Comparison of ENCODE assay signal across 8 mouse cellular contexts in genomic region chr11:107026554-107027430, GRCm38 (mm10). TPM values are rescaled to one million over a fixed set of nuclear protein-coding genes. Genes with fewer than 3 reads are reported as not detected.
DNase-seq lines count a peak whose midpoint lies in the region; ATAC-seq and TF ChIP-seq lines count a peak whose summit lies in the region.

No protein-coding gene starts in this region.

- peak overlapping the region; percentile 91 for H3K4me2 ChIP-seq in kidney, embryonic 15.5 days
- H3K4me2 ChIP-seq in myocyte (ENCODE audit: low read depth), result peak overlapping the region; percentile 85

- 0 out of 2 replicates have a peak overlapping the region, but pooled peaks have one; percentile 14 for H3K27ac ChIP-seq in kidney, embryonic 15.5 days

- no peaks in the 10 kb centered on the region for H3K79me2 ChIP-seq in myocyte (ENCODE audit: control insufficient read depth, insufficient read depth)

- TF ChIP-seq POLR2A in myocyte (IDR thresholded peaks at IDR 0.05; ENCODE audit: insufficient read length, low read depth), result no peak

- H3K36me3 ChIP-seq in kidney, embryonic 15.5 days, result no peaks in the 10 kb centered on the region
- H3K36me3 ChIP-seq in myocyte (ENCODE audit: control insufficient read depth, insufficient read depth), result no peaks in the 10 kb centered on the region

- 8% methylated on average over 12 of the region's 12 CpGs for WGBS in kidney, embryonic 15.5 days

- DNase-seq in kidney, adult 11 months, result no peak
- DNase-seq in embryo, embryonic 11 days, result peak; percentile 58
- DNase-seq in induced T-regulatory cell, adult 2 months (ENCODE audit: low read depth), result peak; percentile 49
- no peak for DNase-seq in gastrocnemius, postnatal 14 days
- no peak for DNase-seq in layer of hippocampus, adult 8-10 months (ENCODE audit: low spot score in 2 of 2)

- H3K4me3 ChIP-seq in kidney, embryonic 15.5 days (replicated peaks), result peak overlapping the region; percentile 61
- peak overlapping the region; percentile 39 for H3K4me3 ChIP-seq in myocyte

- H3K9ac ChIP-seq in kidney, embryonic 15.5 days, result no peak overlapping the region

- H3K9me3 ChIP-seq in kidney, embryonic 15.5 days (replicated peaks), result no peaks in the 10 kb centered on the region

- H3ac ChIP-seq in myocyte (ENCODE audit: control insufficient read depth, insufficient read length), result peak overlapping the region; percentile 71

- H3K4me1 ChIP-seq in kidney, embryonic 15.5 days, result peaks cover 55% of the 10 kb centered on the region

- ATAC-seq in kidney, embryonic 15.5 days (replicated peaks; ENCODE audit: low FRiP score), result no peak
- ATAC-seq in monocyte, adult 5-6 weeks (replicated peaks; ENCODE audit: insufficient number of reproducible peaks, low FRiP score, low TSS enrichment, poor library complexity, severe bottlenecking), result no peak

- no peaks in the 10 kb centered on the region for H3K27me3 ChIP-seq in kidney, embryonic 15.5 days
- H3K27me3 ChIP-seq in myocyte (ENCODE audit: control insufficient read depth, insufficient read depth, insufficient read length), result no peaks in the 10 kb centered on the region

- intact Hi-C loops in gastrocnemius, postnatal 14 days (cut with DNase I; ENCODE audit: low total_unique reads), result no loop called here

TF ChIP-seq in myocyte, 11 proteins besides CTCF, POLR2A, EP300 and RAD21:
- no peak for TF ChIP-seq MAX (IDR thresholded peaks at IDR 0.05; ENCODE audit: low read depth)
- no peak for TF ChIP-seq POLR2AphosphoS2 (IDR thresholded peaks at IDR 0.05; ENCODE audit: insufficient read length, low read depth)
- no peak for TF ChIP-seq SRF (IDR thresholded peaks at IDR 0.05; ENCODE audit: control insufficient read depth, insufficient read length, low read depth)
- TF ChIP-seq TCF12 (IDR thresholded peaks at IDR 0.05; ENCODE audit: insufficient read depth, poor library complexity, severe bottlenecking), result no peak
- TF ChIP-seq E2F4 (IDR thresholded peaks at IDR 0.05; ENCODE audit: insufficient read depth), result no peak
- TF ChIP-seq MYOD1 (IDR thresholded peaks at IDR 0.05; ENCODE audit: control insufficient read depth in 1 of 3, insufficient read length in 2 of 3, low read depth in 2 of 3), result no peak

RNA-seq across cellular contexts. Expression of gene 1810010H24Rik, which starts 1.3 kb away (rescaled TPM):
- polyA plus RNA-seq in kidney, embryonic 15.5 days (2015; fragmentation: Nextera tagmentation; extraction: Ambion mirVana), result 1.7 and 2.1 TPM in 2 replicates
- polyA plus RNA-seq in myocyte (2012; fragmentation: generic; extraction: Trizol), result 2.5 TPM
- total RNA-seq in gastrocnemius, postnatal 14 days (2021), result 1 to 10 TPM; 1.4 to 2.1 TPM
- 1 to 10 TPM; 2.0 to 4.8 (median 4.7) TPM for total RNA-seq in layer of hippocampus, adult 8-10 months (2022)
- total RNA-seq in monocyte, adult 5-6 weeks (2017), result not detected in 3 replicates

RNA-seq across cellular contexts. Expression of gene Kpna2, which starts 27.5 kb away (rescaled TPM):
- polyA plus RNA-seq in kidney, embryonic 15.5 days (2015; fragmentation: Nextera tagmentation; extraction: Ambion mirVana), result 407 and 415 TPM in 2 replicates
- 32.8 TPM for polyA plus RNA-seq in myocyte (2012; fragmentation: generic; extraction: Trizol)
- 10 to 100 TPM; 12.3 to 21.9 TPM for total RNA-seq in gastrocnemius, postnatal 14 days (2021)
- 10 to 100 TPM; 17.5 to 23.7 (median 21.7) TPM for total RNA-seq in layer of hippocampus, adult 8-10 months (2022)
- 59.8 to 75.8 TPM (median 63.9 TPM) in 3 replicates for total RNA-seq in monocyte, adult 5-6 weeks (2017)

Comparison
In these comparisons a context has a peak if more than half of its experiments do, and no peak if none do; other contexts are left out.
1. DNase-seq: peak in embryo, embryonic 11 days (single experiment) and induced T-regulatory cell, adult 2 months (single experiment); none in kidney, adult 11 months (single experiment), gastrocnemius, postnatal 14 days (single experiment) and layer of hippocampus, adult 8-10 months (0 of 2).